Mouse (Mus musculus) mouse trophoblast stem cell (cell line): Measurements from ENCODE around the gene Plcd1.

Experiments
- in situ Hi-C, 2 experiments: fragments of 300-500 bp; cut with MseI, MboI; formaldehyde crosslinking; loops; 2 replicates in 1 of 2; 3 replicates in 1 of 2; pipeline ENCODE4 v1.15.1; 2025

The Plcd1 gene

GRCm38 (mm10) chr9:119027337-119027736 lies 66.0 kb downstream of the Plcd1 start:
- in situ Hi-C loops = loop anchor here (5.0 to 25.0 kb wide), 3 partner anchors 105 to 440 kb away; no protein-coding TSS in a partner anchor

GRCm38 (mm10) chr9:119025832-119026331 lies 67.4 kb downstream of the Plcd1 start:
- in situ Hi-C loops = loop anchor here (5.0 to 25.0 kb wide), 3 partner anchors 104 to 439 kb away; no protein-coding TSS in a partner anchor

GRCm38 (mm10) chr9:119025263-119025662 lies 68.0 kb downstream of the Plcd1 start:
- in situ Hi-C loops = loop anchor here (5.0 to 25.0 kb wide), 3 partner anchors 103 to 438 kb away; no protein-coding TSS in a partner anchor

- in situ Hi-C loops = no loop called here
Measured at GRCm38 (mm10) chr9:119021731-119022130, 71.6 kb downstream of the Plcd1 start.
